In the genomic region with DNA sequence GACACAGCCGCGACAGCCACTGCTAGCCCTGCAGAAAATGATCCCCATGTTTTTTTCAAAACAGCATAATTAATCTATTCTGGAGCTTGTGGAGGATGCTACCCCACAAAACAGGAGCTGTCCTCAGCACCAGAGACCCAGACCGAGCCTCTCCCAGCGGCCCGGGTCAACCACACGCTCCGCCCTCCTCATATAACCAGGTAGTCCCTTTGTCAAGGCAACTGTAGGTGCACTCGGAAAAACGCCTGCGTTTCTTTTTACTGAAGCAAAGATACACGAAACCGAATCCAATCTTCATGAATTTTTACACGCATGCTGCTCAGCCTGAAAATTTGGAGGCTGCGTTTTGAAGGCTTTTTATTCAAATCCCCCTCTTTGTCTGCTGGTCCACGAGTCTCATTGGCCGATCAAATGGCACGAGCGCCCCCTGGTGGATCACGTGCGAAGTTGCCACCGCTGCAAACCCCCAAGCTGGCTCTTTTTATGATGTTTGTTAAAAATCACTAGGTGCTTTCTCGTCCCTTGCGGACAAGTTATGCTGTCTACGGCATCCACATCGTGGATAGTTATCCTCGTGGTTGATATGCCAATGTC, we compare ENCODE assay signal across 8 mouse cellular contexts. TPM values are rescaled to one million over a fixed set of nuclear protein-coding genes. Genes with fewer than 3 reads are reported as not detected.
DNase-seq lines count a peak whose midpoint lies in the region; ATAC-seq and TF ChIP-seq lines count a peak whose summit lies in the region.

No protein-coding gene starts in this region.

- dilution Hi-C loops in CH12.LX (cut with MboI; ENCODE audit: extremely low pct_ligation_motif_present, extremely low pct_unique_long_range_greater_than_20kb, low sequenced_read_pairs): no loop called here

- no peaks in the 10 kb centered on the region for H3K79me2 ChIP-seq in CH12.LX (replicated peaks; ENCODE audit: control insufficient read depth, extremely low read depth, insufficient read depth, poor library complexity, severe bottlenecking)

- in situ Hi-C loops in CH12.LX (cut with MboI; ENCODE audit: low pct_ligation_motif_present, low pct_unique_long_range_greater_than_20kb, low sequenced_read_pairs): loop anchor here (25.0 kb wide), 1 partner anchor 1233 kb away; no protein-coding TSS in a partner anchor

- under 1% methylated on average over 26 of the region's 26 CpGs for WGBS in forebrain, embryonic 13.5 days
- WGBS in large intestine, adult 2 months: 2% methylated on average over 26 of the region's 26 CpGs
- WGBS in liver, postnatal 0 days (ENCODE audit: insufficient replicate concordance): 2% methylated on average over 26 of the region's 26 CpGs

- no peak for TF ChIP-seq EP300 in CH12.LX (IDR thresholded peaks at IDR 0.05; ENCODE audit: low read length)
- no peak for TF ChIP-seq EP300 in liver, postnatal 0 days (IDR thresholded peaks at IDR 0.05; ENCODE audit: low read depth)

- intact Hi-C loops in heart, postnatal 14 days (cut with DNase I): loop anchor here (1.0 to 10.0 kb wide), 4 partner anchors 140 to 1230 kb away; no protein-coding TSS in a partner anchor

- peaks cover 51% of the 10 kb centered on the region for H3K27me3 ChIP-seq in CH12.LX (replicated peaks)
- peaks cover 40% of the 10 kb centered on the region for H3K27me3 ChIP-seq in forebrain, embryonic 13.5 days
- peaks cover 39% of the 10 kb centered on the region for H3K27me3 ChIP-seq in liver, postnatal 0 days (ENCODE audit: insufficient read depth, low read length)

- no peak overlapping the region for H3K4me2 ChIP-seq in CH12.LX (ENCODE audit: insufficient read depth, low read depth, poor library complexity, severe bottlenecking)
- peak overlapping the region; percentile 75 for H3K4me2 ChIP-seq in forebrain, embryonic 13.5 days
- H3K4me2 ChIP-seq in liver, postnatal 0 days (ENCODE audit: low read depth, low read length): peak overlapping the region; percentile 60

- peak; percentile 69 for TF ChIP-seq CTCF in CH12.LX (conservative IDR thresholded peaks at IDR 0.05 in 1 of 2, IDR thresholded peaks at IDR 0.05 in 1 of 2; ENCODE audit: low read depth in 2 of 2, low read length in 2 of 2)
- peak; percentile 88 for TF ChIP-seq CTCF in liver, postnatal 0 days (IDR thresholded peaks at IDR 0.05; ENCODE audit: low read depth)

- H3K9ac ChIP-seq in CH12.LX (ENCODE audit: insufficient read depth, low read depth): no peak overlapping the region
- H3K9ac ChIP-seq in forebrain, embryonic 13.5 days: peak overlapping the region; percentile 75
- no peak overlapping the region for H3K9ac ChIP-seq in liver, postnatal 0 days (replicated peaks)

- TF ChIP-seq POLR2A in CH12.LX (IDR thresholded peaks at IDR 0.05; ENCODE audit: low read depth, low read length): no peak

- peaks cover 2 to 23% of the 10 kb centered on the region in 2 experiments; a peak in 3 of 4 replicates for H3K4me1 ChIP-seq in CH12.LX (ENCODE audit: control insufficient read depth in 1 of 2, insufficient read depth in 2 of 2)
- H3K4me1 ChIP-seq in forebrain, embryonic 13.5 days: peaks cover 40% of the 10 kb centered on the region
- peaks cover 3% of the 10 kb centered on the region; the same call in 1 of the 2 replicates for H3K4me1 ChIP-seq in liver, postnatal 0 days (ENCODE audit: insufficient read depth)

- TF ChIP-seq RAD21 in CH12.LX (IDR thresholded peaks at IDR 0.05; ENCODE audit: low read depth, low read length): peak; percentile 75

- no peak overlapping the region for H3K27ac ChIP-seq in CH12.LX (ENCODE audit: insufficient read depth, low read depth)
- peak overlapping the region; percentile 97 for H3K27ac ChIP-seq in forebrain, embryonic 13.5 days
- H3K27ac ChIP-seq in liver, postnatal 0 days (ENCODE audit: low read depth): no peak overlapping the region

- peaks cover 5% of the 10 kb centered on the region for H3K9me3 ChIP-seq in CH12.LX (replicated peaks; ENCODE audit: low read length)
- H3K9me3 ChIP-seq in forebrain, embryonic 13.5 days (replicated peaks): no peaks in the 10 kb centered on the region
- H3K9me3 ChIP-seq in liver, postnatal 0 days (ENCODE audit: low read length): no peaks in the 10 kb centered on the region

- no peaks in the 10 kb centered on the region for H3K36me3 ChIP-seq in CH12.LX (replicated peaks in 1 of 2; ENCODE audit: control insufficient read depth in 1 of 2, insufficient read depth in 1 of 2, low read length in 1 of 2)
- H3K36me3 ChIP-seq in forebrain, embryonic 13.5 days (ENCODE audit: poor library complexity, severe bottlenecking): no peaks in the 10 kb centered on the region
- no peaks in the 10 kb centered on the region for H3K36me3 ChIP-seq in liver, postnatal 0 days (replicated peaks; ENCODE audit: insufficient read depth, low read length)

- no peak overlapping the region for H3K4me3 ChIP-seq in CH12.LX (replicated peaks in 1 of 3; ENCODE audit: low read depth in 2 of 3, low read length in 2 of 3, poor library complexity in 1 of 3)
- peak overlapping the region; percentile 40 for H3K4me3 ChIP-seq in forebrain, embryonic 13.5 days
- no peak overlapping the region for H3K4me3 ChIP-seq in liver, postnatal 0 days (ENCODE audit: low read depth, low read length)

- DNase-seq in CH12.LX (ENCODE audit: extremely low read depth): peak; percentile 63
- peak; percentile 88 for DNase-seq in brain, embryonic 18.5 days (ENCODE audit: low read depth, low spot score)
- peak; percentile 86 to 89 for DNase-seq in heart, postnatal 14 days
- DNase-seq in large intestine, adult 2 months (ENCODE audit: low read depth, low spot score): peak; percentile 63
- DNase-seq in liver, postnatal 0 days: peak; percentile 87
- DNase-seq in testis, postnatal 14 days (ENCODE audit: low spot score): peak; percentile 67

- ATAC-seq in forebrain, embryonic 13.5 days: peak; percentile 72
- ATAC-seq in liver, postnatal 0 days: no peak
- ATAC-seq in neutrophil, adult 5-6 weeks (ENCODE audit: extremely low read depth, insufficient number of reproducible peaks, low FRiP score, poor library complexity, severe bottlenecking): peak; percentile 31; the same call in 1 of the 2 replicates

TF ChIP-seq in CH12.LX, 34 proteins besides CTCF, POLR2A, EP300 and RAD21:
- TF ChIP-seq JUN (IDR thresholded peaks at IDR 0.05; ENCODE audit: insufficient read depth, low read depth, low read length) (no peak), JUND (conservative IDR thresholded peaks at IDR 0.05; ENCODE audit: low read depth, low read length) (no peak), PAX5 (IDR thresholded peaks at IDR 0.05; ENCODE audit: low read length) (no peak), HCFC1 (IDR thresholded peaks at IDR 0.05; ENCODE audit: low read depth, low read length) (no peak), SIN3A (IDR thresholded peaks at IDR 0.05; ENCODE audit: low read length) (no peak), ELF1 (IDR thresholded peaks at IDR 0.05; ENCODE audit: low read depth, low read length) (no peak), RCOR1 (conservative IDR thresholded peaks at IDR 0.05; ENCODE audit: low read depth, low read length) (no peak), USF1 (IDR thresholded peaks at IDR 0.05; ENCODE audit: low read depth, low read length) (no peak), TCF12 (IDR thresholded peaks at IDR 0.05; ENCODE audit: low read depth, low read length) (no peak), MAX (IDR thresholded peaks at IDR 0.05; ENCODE audit: low read length) (peak; percentile 63), BHLHE40 (IDR thresholded peaks at IDR 0.05; ENCODE audit: low read depth, low read length) (0 out of 2 replicates have a peak, but pooled peaks have one; percentile 10), ZNF384 (IDR thresholded peaks at IDR 0.05; ENCODE audit: low read depth, low read length) (no peak), MYC (IDR thresholded peaks at IDR 0.05; ENCODE audit: low read depth, low read length) (no peak), SMC3 (IDR thresholded peaks at IDR 0.05; ENCODE audit: low read depth, low read length) (peak; percentile 51), NELFE (IDR thresholded peaks at IDR 0.05; ENCODE audit: low read depth, low read length) (no peak), CHD1 (IDR thresholded peaks at IDR 0.05; ENCODE audit: low read depth, low read length) (no peak), MEF2A (IDR thresholded peaks at IDR 0.05; ENCODE audit: borderline replicate concordance, low read depth, low read length) (no peak), ZMIZ1 (IDR thresholded peaks at IDR 0.05; ENCODE audit: low read depth, low read length) (no peak), MAZ (IDR thresholded peaks at IDR 0.05; ENCODE audit: low read depth, low read length) (no peak)
TF ChIP-seq in CH12.LX: peak in this region for 3.

RNA-seq across cellular contexts. Expression of gene Ky, which starts 39.3 kb away (rescaled TPM):
- total RNA-seq in CH12.LX (2012; rRNA removed) (not detected in 2 replicates), CH12.LX (2014; rRNA removed) (not detected in 2 replicates)
- polyA plus RNA-seq in CH12.LX (2012; ENCODE audit: insufficient read length, low read depth): not detected in 2 replicates
- 0.13 and 0.18 TPM in 2 replicates for polyA plus RNA-seq in forebrain, embryonic 13.5 days (2015; fragmentation: Nextera tagmentation; extraction: Ambion mirVana)
- total RNA-seq in heart, postnatal 14 days (2021): 10 to 100 TPM; 29.2 to 32.2 TPM
- 0.31 and 1.4 TPM in 2 replicates for polyA plus RNA-seq in large intestine, adult 2 months (2012; rRNA removed)
- not detected in 2 replicates for polyA plus RNA-seq in liver, postnatal 0 days (2015; fragmentation: Nextera tagmentation; extraction: Ambion mirVana)
- not detected in 2 replicates for total RNA-seq in neutrophil, adult 5-6 weeks (2017)
